Mouse (Mus musculus): ENCODE results near the gene Med10.

- TF ChIP-seq CTCF (IDR thresholded peaks at IDR 0.05; ENCODE audit: low read depth) (no peak), EP300 (IDR thresholded peaks at IDR 0.05; ENCODE audit: low read depth) (no peak)
These were observed 10.4 kb upstream of the Med10 start for GRCm38 (mm10) chr13:69791814-69792213.
